Mouse (Mus musculus): ENCODE data around the gene Suox. TPM values are rescaled to one million over a fixed set of nuclear protein-coding genes. Genes with fewer than 3 reads are reported as not detected.
"Not testable (repeated sequence)": the region's sequence is repeated elsewhere in the genome, so short reads cannot be mapped to it uniquely, and the experiment has no call there.

Gene Suox
- total RNA-seq (2021) = 10 to 100 TPM; 12.0 to 13.1 TPM
- long read RNA-seq, experiment 1, transcript Suox-201 (4 exons, 2,497 nt) = major isoform, 10 of 11 reads
- long read RNA-seq, experiment 1, partial matches to known transcripts = 1 of 11 reads
- long read RNA-seq, experiment 1, other reads (novel, unspliced or antisense) = 0 of 11 reads
- long read RNA-seq, experiment 2, transcript Suox-201 (4 exons, 2,497 nt) = major isoform, 13 of 19 reads
- long read RNA-seq, experiment 2, partial matches to known transcripts = 6 of 19 reads
- long read RNA-seq, experiment 2, other reads (novel, unspliced or antisense) = 0 of 19 reads

DNA sequence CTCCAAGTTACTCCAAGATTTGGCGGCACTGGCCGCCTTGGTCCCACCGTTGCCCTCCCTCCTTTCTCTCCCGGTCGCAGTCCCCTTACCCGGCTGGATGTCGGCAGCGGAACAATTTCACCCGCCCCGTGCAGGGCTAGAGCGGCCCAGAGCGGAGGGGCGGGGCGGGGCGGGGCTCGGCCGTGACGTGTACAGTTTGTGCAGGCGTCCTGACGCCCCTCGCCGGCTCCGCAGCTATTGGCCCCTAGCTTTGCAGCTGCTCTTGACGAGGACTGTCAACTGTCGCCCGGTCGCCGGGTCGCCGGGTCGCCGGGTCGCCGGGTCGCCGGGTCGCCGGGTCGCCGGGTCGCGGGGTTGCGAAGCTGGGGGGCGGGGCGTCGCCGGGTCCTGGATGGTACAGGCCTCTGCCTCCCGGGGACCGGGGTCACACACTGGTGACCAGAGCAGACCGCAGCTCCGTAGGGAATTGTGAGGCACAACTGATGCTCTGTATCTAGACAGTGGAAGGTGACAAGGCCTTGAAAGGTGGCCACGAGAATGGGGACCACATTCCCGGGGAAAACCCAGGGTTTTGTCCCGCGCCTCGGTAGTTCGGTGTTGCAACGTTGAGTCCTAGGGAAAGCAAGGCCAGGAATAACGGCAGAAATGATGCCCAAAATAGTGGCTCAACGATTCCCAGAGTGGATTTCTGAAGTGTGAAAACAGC lies at the start of gene Suox:
Gene Suox (minus strand): TSS at position 311 of the 706 bp plus-strand sequence.
- DNase-seq (ENCODE audit: low spot score in 2 of 2) = peak; percentile 65 to 79

DNA sequence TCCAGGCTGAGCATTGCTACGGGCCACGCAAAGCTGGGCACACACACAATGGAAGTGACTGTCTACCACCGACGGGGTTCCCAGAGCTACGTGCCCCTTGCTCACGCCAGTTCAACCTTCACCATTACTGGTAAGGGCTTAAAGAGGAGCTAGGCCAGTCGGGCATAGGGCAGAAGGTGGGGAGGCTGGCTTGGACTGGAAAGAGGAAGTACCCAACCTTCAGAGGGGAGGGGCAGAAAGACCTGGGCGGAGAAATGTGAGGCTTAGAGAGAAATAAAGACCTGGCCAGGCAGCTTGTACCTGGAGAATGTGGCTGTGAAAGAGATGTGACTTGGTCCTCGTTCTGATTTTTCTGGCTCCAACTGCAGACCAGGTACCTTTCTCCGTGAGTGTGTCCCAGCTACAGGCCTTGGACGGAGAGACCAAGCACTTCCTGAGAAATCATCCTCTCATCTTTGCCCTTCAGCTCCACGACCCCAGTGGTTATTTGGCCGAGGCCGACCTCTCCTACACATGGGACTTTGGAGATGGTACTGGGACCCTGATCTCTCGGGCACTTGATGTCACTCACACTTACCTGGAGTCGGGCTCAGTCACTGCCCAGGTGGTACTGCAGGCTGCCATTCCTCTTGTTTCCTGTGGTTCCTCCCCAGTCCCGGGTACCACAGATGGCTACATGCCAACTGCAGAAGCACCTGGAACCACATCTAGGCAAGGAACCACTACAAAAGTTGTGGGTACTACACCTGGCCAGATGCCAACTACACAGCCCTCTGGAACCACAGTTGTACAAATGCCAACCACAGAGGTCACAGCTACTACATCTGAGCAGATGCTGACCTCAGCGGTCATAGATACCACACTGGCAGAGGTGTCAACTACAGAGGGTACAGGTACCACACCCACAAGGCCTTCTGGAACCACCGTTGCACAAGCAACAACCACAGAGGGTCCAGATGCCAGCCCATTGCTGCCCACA lies 42.0 kb upstream of the Suox start:
- DNase-seq (ENCODE audit: low spot score in 2 of 2) = no peak

DNA sequence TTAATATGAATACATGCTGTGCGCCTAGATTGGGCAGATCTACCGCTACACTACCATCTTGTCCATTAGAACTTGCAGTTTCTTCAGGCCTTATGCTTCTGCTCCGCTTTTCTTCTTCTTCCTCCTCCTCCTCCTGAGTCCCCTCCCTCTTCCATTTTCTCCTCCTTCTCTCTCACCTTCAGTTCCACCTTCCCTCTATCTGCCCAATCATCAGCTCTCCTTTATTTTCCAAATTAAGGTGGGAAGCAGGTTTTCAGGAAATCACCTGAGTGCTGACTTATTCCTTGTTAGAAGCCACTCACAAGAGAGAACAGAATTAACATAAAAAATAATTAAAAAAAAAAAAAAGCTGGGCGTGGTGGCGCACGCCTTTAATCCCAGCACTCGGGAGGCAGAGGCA lies 37.4 kb upstream of the Suox start:
- DNase-seq (ENCODE audit: low spot score in 2 of 2) = not testable (repeated sequence)

DNA sequence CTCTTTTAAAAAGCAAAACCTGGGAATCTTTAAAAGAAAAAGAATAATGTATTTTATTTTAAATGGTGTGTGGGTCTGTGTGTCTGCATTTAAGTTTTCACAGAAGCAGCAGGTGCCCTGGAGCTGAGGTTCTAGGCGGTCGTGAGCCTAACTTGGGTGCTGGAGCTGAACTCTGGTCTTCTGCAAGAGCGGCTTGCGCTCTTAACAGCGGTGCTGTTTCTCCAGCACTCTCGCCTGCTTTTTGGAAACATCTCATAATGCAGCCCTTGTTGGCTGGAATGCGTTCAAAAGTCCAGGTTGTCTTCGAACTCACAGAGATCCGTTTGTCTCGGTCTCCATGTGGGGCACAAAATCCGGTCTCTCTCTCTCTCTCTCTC lies 31.4 kb upstream of the Suox start:
- no peak for DNase-seq (ENCODE audit: low spot score in 2 of 2)

DNA sequence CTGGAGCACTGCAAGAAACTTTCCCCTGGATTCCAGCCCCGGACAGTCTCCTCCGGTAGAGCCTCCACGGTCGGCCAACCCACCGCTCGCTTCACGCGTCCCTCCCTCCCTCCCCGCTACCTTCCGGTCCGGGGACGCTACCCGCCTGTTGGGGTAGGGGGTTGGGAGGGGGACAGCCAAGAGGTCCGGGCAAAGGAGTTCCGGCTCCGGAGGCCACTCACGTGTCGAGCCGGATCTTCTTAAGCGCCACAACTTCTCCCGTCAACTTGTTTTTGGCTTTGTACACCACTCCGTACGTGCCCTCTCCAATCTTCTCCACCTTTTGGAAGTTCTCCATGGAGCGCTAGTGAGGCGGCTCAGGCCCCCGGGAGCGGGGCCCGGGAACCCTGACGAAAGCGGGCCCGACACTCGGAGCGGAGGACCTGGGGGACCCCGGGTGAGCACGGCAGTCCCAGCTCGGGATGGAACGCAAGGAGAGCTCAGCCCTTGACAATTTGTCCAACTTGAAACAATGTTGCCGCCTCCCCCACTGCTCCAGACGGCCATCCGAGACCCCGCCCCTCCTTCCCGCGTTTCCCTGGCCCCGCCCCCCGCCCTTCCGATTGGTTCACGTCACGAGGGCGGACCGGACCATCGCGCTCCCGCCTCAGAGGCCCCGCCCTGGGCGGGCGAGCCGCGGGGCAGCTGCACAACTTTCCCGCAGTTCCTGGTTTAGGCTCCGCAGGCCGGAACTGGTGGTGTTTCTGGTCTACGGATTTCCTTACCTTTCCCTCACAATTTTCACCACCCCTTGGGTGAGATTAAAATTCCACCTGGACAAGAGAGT lies 30.8 kb upstream of the Suox start, which contains the start of gene Cdk2:
Gene Cdk2 (minus strand): TSS at position 541 of the 826 bp plus-strand sequence.
- DNase-seq (ENCODE audit: low spot score in 2 of 2) = peak; percentile 92 to 94

DNA sequence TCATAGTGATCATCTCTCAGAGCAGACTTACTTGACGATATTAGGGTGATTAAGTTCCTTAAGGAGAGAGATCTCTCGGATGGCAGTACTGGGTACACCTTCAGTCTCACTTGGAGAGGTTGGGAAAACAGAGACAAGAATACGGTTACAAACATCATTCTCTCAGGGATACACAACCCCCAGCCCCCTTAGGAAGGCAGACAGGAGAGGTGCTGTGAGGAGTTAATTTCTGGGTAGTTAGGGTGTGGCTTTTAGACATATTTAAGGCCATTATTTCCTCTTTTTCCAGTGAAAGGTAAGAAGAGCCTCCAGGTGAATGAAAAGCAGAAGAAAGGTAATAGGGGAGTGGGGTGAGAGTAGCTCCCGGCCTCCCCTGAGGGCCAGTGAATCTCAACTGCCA lies 30.0 kb upstream of the Suox start, which contains the start of gene Pmel:
Gene Pmel (plus strand): TSS at position 301 of the 400 bp plus-strand sequence.
- DNase-seq (ENCODE audit: low spot score in 2 of 2) = no peak

DNA sequence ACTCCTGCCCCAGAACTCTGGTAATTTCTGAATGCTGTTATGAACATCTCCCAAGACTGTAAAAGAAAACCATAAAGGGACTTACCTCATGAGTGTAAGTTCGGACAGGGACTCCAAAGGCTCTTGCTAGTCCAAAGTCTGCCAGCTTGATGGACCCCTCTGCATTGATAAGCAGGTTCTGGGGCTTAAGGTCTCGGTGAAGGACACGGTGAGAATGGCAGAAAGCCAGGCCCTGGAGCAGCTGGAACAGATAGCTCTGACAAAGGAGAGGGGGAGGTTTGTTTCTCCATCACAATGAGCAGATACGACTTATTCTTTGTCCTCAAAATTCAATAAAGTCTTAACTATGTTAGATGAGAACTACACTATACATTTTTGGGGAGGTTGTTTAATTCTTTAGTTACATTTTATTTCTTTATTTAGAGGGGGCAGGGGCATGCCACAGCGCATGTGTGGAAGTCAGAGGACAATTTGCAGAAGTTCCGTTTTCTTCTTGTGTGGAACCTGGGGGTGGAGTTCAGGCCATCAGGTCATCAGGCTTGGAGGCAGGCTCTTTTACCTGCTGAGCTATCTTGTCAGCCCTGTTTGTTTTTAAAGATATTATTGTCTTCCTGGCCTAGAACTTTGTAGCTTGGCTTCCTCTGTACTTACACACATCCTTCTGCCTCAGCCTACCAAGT lies 28.6 kb upstream of the Suox start:
- no peak for DNase-seq (ENCODE audit: low spot score in 2 of 2)

DNA sequence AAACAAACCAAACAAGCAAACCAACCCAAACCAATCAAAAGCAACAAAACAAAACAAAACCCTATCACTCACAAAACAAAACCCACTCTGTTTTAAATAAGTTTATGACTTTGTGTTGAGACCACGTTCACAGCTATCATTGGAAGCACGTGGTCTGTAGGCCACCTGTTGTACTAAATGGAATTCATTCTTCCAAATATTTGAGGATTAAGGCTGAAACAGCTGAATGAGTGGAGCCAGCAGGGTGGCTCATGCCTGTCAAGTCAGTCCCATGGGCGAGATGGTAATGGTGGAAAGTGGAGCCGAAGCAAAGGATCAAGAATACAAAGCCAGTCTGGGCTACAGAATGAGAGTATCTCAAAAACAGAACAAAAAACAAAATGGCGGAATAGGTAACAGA lies 26.8 kb upstream of the Suox start:
- DNase-seq (ENCODE audit: low spot score in 2 of 2) = no peak

DNA sequence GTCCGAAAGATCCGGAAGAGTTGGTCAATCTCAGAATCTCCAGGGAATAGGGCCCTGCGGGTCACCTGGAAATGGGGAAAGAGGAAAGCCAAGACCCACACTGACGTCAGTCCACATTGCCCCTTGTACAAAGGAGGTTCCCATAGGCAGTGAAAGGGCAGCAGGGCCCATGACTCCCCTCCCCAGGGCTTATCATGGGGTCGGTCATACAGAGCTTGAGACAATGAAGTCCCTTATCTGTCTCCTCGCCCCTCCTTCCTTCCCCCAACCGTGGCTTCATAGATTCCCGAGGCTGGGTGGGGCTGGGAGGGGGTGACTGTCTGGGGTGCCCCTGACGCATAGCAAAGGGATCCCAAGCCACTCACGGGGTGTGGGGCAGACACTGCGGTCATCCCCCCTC lies 25.7 kb upstream of the Suox start:
- DNase-seq (ENCODE audit: low spot score in 2 of 2) = no peak

DNA sequence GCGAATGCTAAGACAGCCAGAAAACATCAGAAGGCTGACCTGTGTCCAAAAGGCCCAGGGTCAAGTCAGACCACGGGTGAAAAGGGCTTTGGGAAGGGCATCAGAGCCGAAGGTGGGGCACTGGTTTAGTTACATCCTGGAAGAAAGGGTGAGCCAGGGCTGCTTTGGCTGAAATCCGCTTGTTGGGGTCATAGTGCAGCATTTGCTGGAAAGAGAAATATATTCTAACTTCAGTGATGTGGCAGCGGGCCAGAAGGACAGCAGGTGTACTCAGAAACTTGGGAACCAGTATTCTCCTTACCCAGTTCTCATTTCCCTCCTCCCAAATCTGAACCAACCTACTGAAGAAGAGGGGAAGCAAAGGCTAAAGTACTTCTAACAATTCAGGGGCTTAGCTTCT lies 25.1 kb upstream of the Suox start:
- no peak for DNase-seq (ENCODE audit: low spot score in 2 of 2)

DNA sequence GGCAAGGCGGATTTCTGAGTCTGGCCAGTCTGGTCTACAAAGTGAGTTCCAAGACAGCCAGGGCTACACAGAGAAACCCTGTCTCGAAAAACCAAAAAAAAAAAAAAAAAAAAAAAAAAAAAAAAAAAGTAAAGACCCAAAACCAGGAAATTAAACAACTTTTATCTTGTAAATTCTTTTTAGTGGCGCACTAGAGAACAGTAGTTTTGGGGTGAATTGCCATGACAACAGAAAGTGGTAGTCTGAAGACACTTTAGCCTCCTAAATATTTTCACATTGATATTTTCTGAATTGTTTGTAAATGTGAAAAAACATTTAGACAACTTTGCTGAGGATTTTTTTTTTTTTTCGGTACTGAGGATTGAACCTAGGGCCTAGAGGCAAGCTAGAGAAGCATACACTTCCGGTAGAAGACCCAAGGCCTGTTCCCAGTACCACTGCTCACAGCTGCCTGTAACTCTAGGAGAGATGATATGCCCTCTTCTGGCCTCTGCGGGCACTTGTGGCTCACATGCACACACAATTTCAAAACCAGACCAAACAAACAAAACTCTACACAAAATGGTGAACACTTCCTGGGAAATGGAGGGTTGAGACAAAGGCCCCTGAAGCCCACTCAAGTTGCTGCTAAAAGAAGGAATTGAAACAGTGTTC lies 23.3 kb upstream of the Suox start:
- DNase-seq (ENCODE audit: low spot score in 2 of 2) = no peak

DNA sequence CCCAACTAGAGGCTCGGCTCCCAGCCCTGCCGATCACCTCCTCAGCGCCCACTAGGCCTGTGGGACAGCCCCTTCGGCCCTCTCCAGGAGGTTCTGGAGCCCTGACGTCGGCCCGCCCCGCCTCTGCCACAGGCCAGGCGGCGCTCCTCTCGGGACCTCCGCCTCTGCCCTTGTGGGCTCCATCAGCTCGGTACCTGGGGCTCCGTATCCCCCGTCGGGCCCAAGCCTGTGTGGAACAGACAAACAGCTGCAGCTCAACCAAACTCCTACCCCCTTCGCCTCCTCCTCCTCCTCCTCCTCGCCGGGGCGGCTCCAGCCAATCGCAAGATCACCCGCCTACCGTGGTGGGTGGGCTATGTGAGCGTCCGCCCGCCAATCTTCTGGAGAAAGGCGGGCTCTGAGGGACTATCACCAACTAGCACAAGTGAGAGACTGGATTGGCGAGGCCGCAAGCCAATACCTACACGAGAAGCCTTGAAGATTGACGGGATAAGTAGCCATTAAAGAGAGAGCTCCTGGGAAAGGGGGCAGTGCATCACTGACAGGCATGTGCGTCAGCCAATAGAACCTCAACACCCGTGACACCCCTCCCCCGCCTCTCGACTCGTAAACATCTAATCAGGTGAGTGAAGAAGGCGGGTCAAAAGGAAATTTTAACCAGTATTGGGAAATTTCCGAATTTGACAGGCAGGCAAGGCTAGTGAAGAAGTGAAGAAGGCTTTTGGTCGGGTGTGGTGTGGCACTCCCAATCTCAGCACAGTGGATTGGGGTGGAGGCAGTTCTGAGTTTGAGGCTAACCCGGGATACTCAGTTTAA lies 22.3 kb upstream of the Suox start, which contains the start of gene Rab5b:
Gene Rab5b (minus strand): TSS at position 273 of the 816 bp plus-strand sequence.
- peak; percentile 93 to 97 for DNase-seq (ENCODE audit: low spot score in 2 of 2)

DNA sequence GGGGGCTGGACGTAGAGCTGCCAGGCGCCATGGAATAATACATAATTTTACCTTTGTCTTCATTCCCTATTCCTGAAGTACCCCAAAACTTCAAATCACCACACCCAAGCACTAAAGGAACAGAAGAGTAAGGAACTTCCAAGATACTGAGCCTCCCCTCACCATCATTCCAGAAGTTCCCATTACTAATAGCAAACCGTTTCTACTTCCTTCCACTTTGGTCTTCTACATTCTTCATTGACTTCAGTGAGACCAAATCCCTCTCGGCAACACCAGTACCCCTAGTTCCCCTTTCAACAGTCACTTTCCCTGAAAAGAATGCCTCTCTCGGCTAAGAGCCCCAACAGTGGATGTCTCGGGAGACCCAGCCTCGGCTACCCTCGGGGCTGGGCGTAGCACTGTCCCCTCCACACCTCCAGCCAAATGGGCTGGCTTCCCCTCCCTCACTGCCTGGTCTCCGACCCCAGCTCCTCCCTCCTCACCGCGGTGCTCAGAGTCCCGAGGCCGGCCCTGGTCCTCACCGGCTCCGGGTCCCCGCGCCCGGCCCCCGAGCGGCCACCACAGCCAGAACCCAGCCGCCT lies 21.6 kb upstream of the Suox start:
- peak in 1 of 2 experiments; percentile 36 for DNase-seq (ENCODE audit: low spot score in 2 of 2)

DNA sequence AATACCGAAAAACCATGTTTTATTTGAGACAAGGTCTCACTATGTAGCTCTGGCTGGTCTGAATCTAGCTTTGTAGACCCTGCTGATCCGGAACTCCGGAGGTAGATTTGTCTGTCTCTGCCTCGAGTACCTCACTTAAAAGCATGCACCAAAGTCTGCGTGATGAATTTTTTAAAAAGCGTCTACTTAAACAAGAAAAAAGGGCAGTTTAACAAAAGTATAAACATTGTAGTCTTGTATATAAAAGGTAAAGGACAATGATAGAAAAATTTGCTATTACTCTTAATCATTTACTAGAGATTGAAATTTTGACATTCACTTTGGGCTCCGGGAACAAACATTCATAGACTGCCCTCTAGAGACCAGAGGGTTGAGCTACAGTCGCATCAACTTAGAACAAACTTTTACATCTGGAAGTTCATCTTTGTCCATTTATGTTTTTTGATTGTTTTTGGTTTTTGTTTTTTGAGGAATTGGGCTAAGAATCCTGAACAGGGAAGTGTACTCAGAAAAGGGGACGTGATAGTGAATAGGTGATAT lies 666 bp upstream of the Suox start:
- DNase-seq (ENCODE audit: low spot score in 2 of 2) = no peak

DNA sequence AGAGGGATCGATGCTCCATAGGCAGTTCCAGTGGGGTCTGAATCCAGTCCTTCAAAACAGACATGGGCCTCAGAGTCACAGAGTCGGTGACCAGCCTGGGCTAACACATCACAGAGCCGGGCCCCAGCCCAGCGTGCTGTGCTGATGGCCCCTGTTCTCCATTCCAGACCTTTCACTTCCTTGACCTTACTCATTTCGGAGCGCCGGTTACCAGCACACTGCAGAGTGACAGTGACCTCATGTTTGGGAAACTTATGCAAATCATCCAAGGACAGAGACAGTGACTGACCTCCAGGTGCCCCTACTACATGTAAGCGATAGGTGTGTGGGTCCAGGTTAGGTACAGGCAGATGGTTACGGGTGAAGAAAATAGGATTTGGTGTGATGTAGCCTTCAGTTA lies 2.7 kb downstream of the Suox start:
- DNase-seq (ENCODE audit: low spot score in 2 of 2) = no peak

DNA sequence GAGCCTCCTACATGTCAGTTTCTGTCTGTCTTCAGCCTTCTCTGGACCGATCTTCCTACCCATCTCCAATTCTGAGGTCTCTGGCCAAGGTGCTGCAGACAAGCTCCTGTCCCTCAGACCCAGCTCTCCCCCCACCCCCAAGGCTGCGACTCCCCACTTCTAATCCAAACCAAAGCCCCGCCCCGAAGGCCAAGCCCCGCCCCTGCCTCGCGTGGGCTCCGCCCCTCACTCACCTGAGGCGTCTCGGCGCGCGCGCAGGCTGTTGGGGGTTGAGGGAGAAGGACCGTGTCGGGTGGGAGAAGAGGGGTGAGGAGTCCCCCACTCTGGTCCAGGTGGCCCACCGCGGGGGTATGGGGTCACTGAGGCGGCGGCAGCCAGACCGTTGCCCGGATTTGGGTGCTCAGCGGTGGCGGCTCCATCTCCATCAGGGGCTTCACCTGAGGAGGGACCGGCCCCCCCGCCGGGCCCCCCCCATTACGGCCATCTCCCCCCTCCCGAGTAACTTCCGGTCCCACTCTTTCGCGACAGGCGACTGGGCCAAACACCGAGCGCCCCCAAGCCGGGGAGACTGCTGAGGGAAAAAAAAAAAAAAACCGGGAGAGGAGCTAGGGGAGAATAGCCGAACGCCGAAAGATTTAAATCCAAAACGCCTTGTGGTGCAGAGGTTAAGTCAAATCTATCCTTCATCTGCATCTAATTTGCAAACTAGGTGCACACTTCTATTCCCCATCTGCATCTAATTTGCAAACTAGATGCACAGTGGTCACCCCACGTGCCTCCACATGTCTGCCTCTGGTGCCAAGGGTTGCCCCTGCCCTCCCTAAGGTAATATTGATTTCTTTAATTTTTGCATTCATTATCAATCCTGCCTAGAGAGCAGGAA lies 4.8 kb downstream of the Suox start:
- DNase-seq (ENCODE audit: low spot score in 2 of 2) = peak in 1 of 2 experiments; percentile 30

DNA sequence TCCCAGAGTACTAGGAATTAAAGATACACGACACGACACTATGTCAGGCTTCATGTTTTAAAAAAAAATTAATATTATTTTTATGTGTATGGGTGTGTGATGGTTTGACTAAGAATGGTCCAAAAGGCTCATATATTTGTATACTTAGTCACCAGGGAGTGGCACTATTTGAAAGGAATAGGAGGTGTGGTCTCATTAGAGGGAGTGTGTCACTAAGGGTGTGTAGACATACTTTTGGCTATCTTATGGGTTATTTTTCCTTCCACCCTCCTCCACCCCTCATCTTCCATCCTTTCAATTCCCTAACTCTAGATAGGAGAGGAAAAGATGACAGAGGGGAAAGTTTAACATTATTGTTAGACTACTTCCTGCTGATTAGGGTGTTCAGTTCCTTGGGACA lies 8.1 kb downstream of the Suox start:
- DNase-seq (ENCODE audit: low spot score in 2 of 2) = no peak
